Mouse (Mus musculus) MEL (cell line): ENCODE results near the gene Adcy3. TPM values are rescaled to one million over a fixed set of nuclear protein-coding genes. Genes with fewer than 3 reads are reported as not detected.

ENCODE experiments used
- DNase-seq: peaks from one replicate; pipeline ENCODE4 v3.0.0; 2011; ENCODE audit warnings: low read depth, low spot score
- H3K27ac ChIP-seq: 2 replicates; pipeline ENCODE4 v1.5.1; 2012; ENCODE audit warnings: low read depth, mild to moderate bottlenecking, control low read depth, low read length, moderate library complexity; ENCODE audit not compliant: control insufficient read depth
- H3K27me3 ChIP-seq, 2 experiments: fragments of 150-350 bp in 1 of 2; sonication (generic) in 1 of 2; 2 replicates each; pipeline ENCODE4 v1.6.1; 2012; ENCODE audit warnings: low read length in 2 of 2, mild to moderate bottlenecking in 2 of 2, improper control_type of control experiment in 1 of 2, moderate library complexity in 1 of 2; ENCODE audit not compliant: insufficient read depth in 2 of 2, control insufficient read depth in 1 of 2
- H3K36me3 ChIP-seq, 2 experiments: 2 replicates each; pipeline ENCODE4 v1.6.1; 2012 to 2014; ENCODE audit warnings: low read length in 2 of 2, improper control_type of control experiment in 1 of 2, inconsistent platforms in 1 of 2, mild to moderate bottlenecking in 1 of 2; ENCODE audit not compliant: insufficient read depth in 2 of 2, control insufficient read depth in 1 of 2
- H3K4me1 ChIP-seq, 2 experiments: fragments of 150-350 bp in 1 of 2; sonication (generic) in 1 of 2; 2 replicates each; pipeline ENCODE4 v1.6.1; 2012; ENCODE audit warnings: low read length in 2 of 2, improper control_type of control experiment in 1 of 2, mild to moderate bottlenecking in 1 of 2; ENCODE audit not compliant: insufficient read depth in 2 of 2, control insufficient read depth in 1 of 2
- H3K4me3 ChIP-seq, 2 experiments: fragments of 150-350 bp in 1 of 2; sonication (generic) in 1 of 2; 2 replicates each; pipeline ENCODE4 v1.5.1; 2012; ENCODE audit warnings: low read depth in 2 of 2, low read length in 2 of 2, mild to moderate bottlenecking in 2 of 2, moderate library complexity in 2 of 2, control low read depth in 1 of 2, improper control_type of control experiment in 1 of 2; ENCODE audit not compliant: control insufficient read depth in 1 of 2, insufficient read depth in 1 of 2
- H3K79me2 ChIP-seq: 2 replicates; pipeline ENCODE4 v1.6.1; 2012; ENCODE audit warnings: mild to moderate bottlenecking, low read length, moderate library complexity; ENCODE audit not compliant: control insufficient read depth, poor library complexity, insufficient read depth
- H3K9ac ChIP-seq: 2 replicates; pipeline ENCODE4 v1.6.1; 2012; ENCODE audit warnings: low read depth, mild to moderate bottlenecking, control low read depth, low read length, moderate library complexity; ENCODE audit not compliant: control insufficient read depth, poor library complexity, severe bottlenecking
- H3K9me3 ChIP-seq: fragments of 150-350 bp; sonication (generic); replicated peaks from 2 replicates; pipeline ENCODE4 v1.6.1; 2012; ENCODE audit warnings: mild to moderate bottlenecking, low read length, improper control_type of control experiment, moderate library complexity; ENCODE audit not compliant: insufficient read depth
- BHLHE40 ChIP-seq: IDR thresholded peaks from 2 replicates; pipeline ENCODE4 v1.6.1; 2012; ENCODE audit warnings: low read depth, mild to moderate bottlenecking, inconsistent platforms, low read length, improper control_type of control experiment, borderline replicate concordance
- CHD1 ChIP-seq: IDR thresholded peaks from 2 replicates; pipeline ENCODE4 v1.6.1; 2012; ENCODE audit warnings: low read depth, mild to moderate bottlenecking, inconsistent platforms, low read length, improper control_type of control experiment
- CHD2 ChIP-seq: IDR thresholded peaks from 2 replicates; pipeline ENCODE4 v1.6.1; 2011; ENCODE audit warnings: low read length, improper control_type of control experiment
- CTCF ChIP-seq, 3 experiments: IDR thresholded peaks in 2 of 3; conservative IDR thresholded peaks in 1 of 3; 2 replicates each; pipeline ENCODE4 v1.5.1; 2011 to 2012; ENCODE audit warnings: low read length in 3 of 3, low read depth in 2 of 3, mild to moderate bottlenecking in 2 of 3, improper control_type of control experiment in 1 of 3, inconsistent platforms in 1 of 3, mixed read lengths in 1 of 3, moderate library complexity in 1 of 3; ENCODE audit not compliant: control insufficient read depth in 1 of 3, insufficient read depth in 1 of 3, poor library complexity in 1 of 3, severe bottlenecking in 1 of 3
- E2F4 ChIP-seq: IDR thresholded peaks from 2 replicates; pipeline ENCODE4 v1.6.1; 2011; ENCODE audit warnings: low read depth, low read length, improper control_type of control experiment, borderline replicate concordance
- ELF1 ChIP-seq: IDR thresholded peaks from 2 replicates; pipeline ENCODE4 v1.6.1; 2014; ENCODE audit warnings: low read depth, mild to moderate bottlenecking, inconsistent platforms, low read length, improper control_type of control experiment, moderate library complexity
- EP300 ChIP-seq, 2 experiments: IDR thresholded peaks; 2 replicates each; pipeline ENCODE4 v1.6.1; 2011; ENCODE audit warnings: improper control_type of control experiment in 2 of 2, low read length in 2 of 2, low read depth in 1 of 2, mild to moderate bottlenecking in 1 of 2
- ETS1 ChIP-seq: IDR thresholded peaks from 2 replicates; pipeline ENCODE4 v1.6.1; 2012; ENCODE audit warnings: low read depth, mild to moderate bottlenecking, inconsistent platforms, low read length, improper control_type of control experiment, moderate library complexity
- GABPA ChIP-seq: IDR thresholded peaks from 2 replicates; pipeline ENCODE4 v1.6.1; 2012; ENCODE audit warnings: low read depth, mild to moderate bottlenecking, inconsistent platforms, low read length, improper control_type of control experiment, moderate library complexity
- GATA1 ChIP-seq: IDR thresholded peaks from 2 replicates; pipeline ENCODE4 v1.6.1; 2011; ENCODE audit warnings: low read depth, low read length, improper control_type of control experiment
- MAFK ChIP-seq: IDR thresholded peaks from 2 replicates; pipeline ENCODE4 v1.6.1; 2011; ENCODE audit warnings: low read depth, mild to moderate bottlenecking, low read length, improper control_type of control experiment, borderline replicate concordance
- MEF2A ChIP-seq: IDR thresholded peaks from 2 replicates; pipeline ENCODE4 v1.6.1; 2014; ENCODE audit warnings: low read depth, mild to moderate bottlenecking, inconsistent platforms, low read length, improper control_type of control experiment; ENCODE audit not compliant: poor library complexity, insufficient replicate concordance, severe bottlenecking; ENCODE audit errors: extremely low read depth
- MYB ChIP-seq: IDR thresholded peaks from 2 replicates; pipeline ENCODE4 v1.6.1; 2011; ENCODE audit warnings: mild to moderate bottlenecking, low read depth, low read length, improper control_type of control experiment
- MYC ChIP-seq: IDR thresholded peaks from 2 replicates; pipeline ENCODE4 v1.6.1; 2011; ENCODE audit warnings: low read depth, mild to moderate bottlenecking, low read length, improper control_type of control experiment, moderate library complexity
- NELFE ChIP-seq: IDR thresholded peaks from 2 replicates; pipeline ENCODE4 v1.6.1; 2011; ENCODE audit warnings: low read depth, low read length, improper control_type of control experiment
- NRF1 ChIP-seq: IDR thresholded peaks from 2 replicates; pipeline ENCODE4 v1.6.1; 2014; ENCODE audit warnings: low read depth, mild to moderate bottlenecking, inconsistent platforms, low read length, improper control_type of control experiment, moderate library complexity; ENCODE audit not compliant: poor library complexity, insufficient read depth, severe bottlenecking
- POLR2AphosphoS2 ChIP-seq: IDR thresholded peaks from 2 replicates; pipeline ENCODE4 v1.6.1; 2011; ENCODE audit warnings: low read length, improper control_type of control experiment
- RAD21 ChIP-seq: IDR thresholded peaks from 2 replicates; pipeline ENCODE4 v1.6.1; 2011; ENCODE audit warnings: mild to moderate bottlenecking, low read depth, low read length, improper control_type of control experiment
- RCOR1 ChIP-seq: IDR thresholded peaks from 2 replicates; pipeline ENCODE4 v1.6.1; 2012; ENCODE audit warnings: low read depth, mild to moderate bottlenecking, inconsistent platforms, low read length, improper control_type of control experiment
- SMC3 ChIP-seq: IDR thresholded peaks from 2 replicates; pipeline ENCODE4 v1.6.1; 2011; ENCODE audit warnings: low read depth, low read length, improper control_type of control experiment
- TAL1 ChIP-seq: IDR thresholded peaks from 2 replicates; pipeline ENCODE4 v1.6.1; 2012; ENCODE audit warnings: mild to moderate bottlenecking, inconsistent platforms, low read length, moderate library complexity, mixed read lengths
- TBP ChIP-seq: IDR thresholded peaks from 2 replicates; pipeline ENCODE4 v1.8.0; 2011; ENCODE audit warnings: low read depth, low read length, improper control_type of control experiment
- TCF12 ChIP-seq: IDR thresholded peaks from 2 replicates; pipeline ENCODE4 v1.6.1; 2014; ENCODE audit warnings: low read depth, mild to moderate bottlenecking, inconsistent platforms, low read length, improper control_type of control experiment, moderate library complexity
- UBTF ChIP-seq: IDR thresholded peaks from 2 replicates; pipeline ENCODE4 v1.6.1; 2012; ENCODE audit warnings: low read depth, mild to moderate bottlenecking, inconsistent platforms, low read length, improper control_type of control experiment, moderate library complexity, borderline replicate concordance; ENCODE audit not compliant: insufficient read depth
- USF1 ChIP-seq: IDR thresholded peaks from 2 replicates; pipeline ENCODE4 v1.6.1; 2014; ENCODE audit warnings: low read depth, mild to moderate bottlenecking, inconsistent platforms, low read length, improper control_type of control experiment, moderate library complexity
- USF2 ChIP-seq, 2 experiments: IDR thresholded peaks; 2 replicates each; pipeline ENCODE4 v1.6.1; 2011 to 2012; ENCODE audit warnings: improper control_type of control experiment in 2 of 2, low read length in 2 of 2, borderline replicate concordance in 1 of 2, inconsistent platforms in 1 of 2, low read depth in 1 of 2, mild to moderate bottlenecking in 1 of 2; ENCODE audit not compliant: insufficient read depth in 1 of 2
- ZC3H11A ChIP-seq: IDR thresholded peaks from 2 replicates; pipeline ENCODE4 v1.6.1; 2012; ENCODE audit warnings: low read depth, mild to moderate bottlenecking, inconsistent platforms, low read length, improper control_type of control experiment
- ZKSCAN1 ChIP-seq: IDR thresholded peaks from 2 replicates; pipeline ENCODE4 v1.6.1; 2012; ENCODE audit warnings: low read depth, mild to moderate bottlenecking, inconsistent platforms, low read length, improper control_type of control experiment, moderate library complexity
- ZMIZ1 ChIP-seq: IDR thresholded peaks from 2 replicates; pipeline ENCODE4 v1.6.1; 2012; ENCODE audit warnings: low read depth, mild to moderate bottlenecking, inconsistent platforms, low read length, improper control_type of control experiment, moderate library complexity
- ZNF384 ChIP-seq: IDR thresholded peaks from 2 replicates; pipeline ENCODE4 v1.6.1; 2012; ENCODE audit warnings: low read depth, mild to moderate bottlenecking, inconsistent platforms, low read length, improper control_type of control experiment
- polyA plus RNA-seq, 2 experiments: library from polyadenylated mRNA; stranded (reverse) in 1 of 2; unstranded in 1 of 2; fragments of >175 nt in 1 of 2; fragments of >200 nt in 1 of 2; gene quantifications; 2 replicates each; pipeline versions ENCODE4 v1.2.1 to v1.2.4; 2012; ENCODE audit warnings: low replicate concordance in 2 of 2, low read depth in 1 of 2; ENCODE audit not compliant: insufficient read length in 2 of 2, insufficient read depth in 1 of 2, missing spikeins in 1 of 2
- total RNA-seq: library from RNA; depleted of rRNA; stranded (reverse); fragments of 300-350 nt; gene quantifications from 2 replicates; pipeline ENCODE4 v1.2.3, GENCODE M21; 2012

Adcy3 gene
- total and polyA plus RNA-seq, 3 experiments = 0.19 to 3.0 TPM; not detected in 1

DNA sequence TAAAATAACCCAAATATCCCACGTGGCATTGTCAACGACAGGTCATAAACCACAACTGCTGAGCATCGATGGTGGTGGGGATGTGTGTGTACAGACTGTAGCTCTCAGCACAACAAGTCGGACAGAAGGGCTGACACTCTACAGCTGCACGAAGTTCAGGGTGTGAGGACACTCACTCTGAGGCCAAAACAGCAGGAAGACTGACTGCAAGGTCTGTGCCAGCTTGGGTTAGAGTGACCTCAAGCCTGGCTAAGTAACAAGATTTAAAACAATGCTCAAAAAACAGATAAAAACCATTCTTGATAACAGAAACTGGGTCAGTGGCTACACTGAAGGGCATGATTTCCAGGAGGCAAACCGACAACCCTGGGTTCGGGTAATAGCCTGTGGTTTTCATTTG is 97.3 kb downstream of the Adcy3 start:
- TF ChIP-seq ZC3H11A = no peak
- TF ChIP-seq SMC3 = no peak
- TF ChIP-seq NELFE = no peak
- TF ChIP-seq ELF1 = no peak
- no peak for TF ChIP-seq EP300 (IDR thresholded peaks at IDR 0.05; ENCODE audit: low read depth in 1 of 2, low read length in 2 of 2)
- no peak for TF ChIP-seq CHD1
- TF ChIP-seq TAL1 = no peak
- no peak for TF ChIP-seq ZNF384
- no peak for TF ChIP-seq CTCF (IDR thresholded peaks at IDR 0.05 in 2 of 3, conservative IDR thresholded peaks at IDR 0.05 in 1 of 3; ENCODE audit: control insufficient read depth in 1 of 3, insufficient read depth in 1 of 3, low read depth in 2 of 3, low read length in 3 of 3, poor library complexity in 1 of 3, severe bottlenecking in 1 of 3)
- H3K27me3 ChIP-seq = no peaks in the 10 kb centered on the region
- H3K79me2 ChIP-seq = peaks cover 26% of the 10 kb centered on the region
- H3K4me3 ChIP-seq = no peak overlapping the region
- peaks cover 5 to 16% of the 10 kb centered on the region in 2 experiments for H3K36me3 ChIP-seq
- no peak overlapping the region for H3K27ac ChIP-seq
- peaks cover 0 to 6% of the 10 kb centered on the region in 2 experiments; a peak in 3 of 4 replicates for H3K4me1 ChIP-seq
- no peaks in the 10 kb centered on the region for H3K9me3 ChIP-seq
- no peak for DNase-seq
- H3K9ac ChIP-seq = no peak overlapping the region

DNA sequence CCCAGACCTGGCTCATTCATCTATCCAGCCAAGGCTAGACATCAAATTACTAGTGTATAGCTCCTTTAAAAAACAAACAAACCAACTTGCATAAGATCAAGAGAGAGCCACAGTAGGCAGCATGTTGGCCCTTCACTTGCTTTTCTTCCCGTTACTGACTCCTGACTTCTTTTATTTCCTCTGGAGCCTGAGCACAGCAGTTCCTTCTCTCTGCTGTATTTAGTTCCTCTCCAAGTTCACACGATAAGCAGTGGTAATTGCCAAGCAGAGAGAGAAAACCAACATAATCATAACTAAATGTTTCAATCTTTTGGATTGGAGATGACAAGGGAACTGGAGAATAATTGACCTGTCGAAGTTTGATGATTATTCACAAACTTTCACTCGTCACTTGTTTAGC is 99.9 kb downstream of the Adcy3 start:
- peak; percentile 73 for DNase-seq
- Histone ChIP-seq H3K27me3 (no peaks in the 10 kb centered on the region), H3K4me1 (peaks cover 0 to 6% of the 10 kb centered on the region in 2 experiments; a peak in 3 of 4 replicates), H3K79me2 (peaks cover 26% of the 10 kb centered on the region), H3K36me3 (peaks cover 5 to 16% of the 10 kb centered on the region in 2 experiments), H3K4me3 (peak overlapping the region; percentile 69 to 94), H3K27ac (peak overlapping the region; percentile 60), H3K9ac (peak overlapping the region; percentile 84), H3K9me3 (no peaks in the 10 kb centered on the region)
- TF ChIP-seq ZKSCAN1 (no peak), E2F4 (no peak), NRF1 (no peak), UBTF (no peak), NELFE (0 out of 2 replicates have a peak, but pooled peaks have one; percentile 4), ZC3H11A (no peak), GABPA (no peak), SMC3 (no peak), MYB (no peak), ZMIZ1 (no peak), POLR2AphosphoS2 (no peak), USF2 (IDR thresholded peaks at IDR 0.05; ENCODE audit: borderline replicate concordance in 1 of 2, insufficient read depth in 1 of 2, low read depth in 1 of 2, low read length in 2 of 2) (no peak), TAL1 (no peak), ELF1 (no peak; the same call in 1 of the 2 replicates), TBP (peak; percentile 60; the same call in 1 of the 2 replicates), MAFK (no peak), MEF2A (no peak), GATA1 (peak; percentile 28; the same call in 1 of the 2 replicates), RCOR1 (no peak), TCF12 (no peak), USF1 (no peak), ETS1 (0 out of 2 replicates have a peak, but pooled peaks have one; percentile 3), CHD2 (no peak; the same call in 1 of the 2 replicates), RAD21 (no peak), BHLHE40 (no peak), MYC (no peak), ZNF384 (no peak)
